Mouse (Mus musculus) thymus, postnatal 36 days (tissue): Measurements from ENCODE around the gene Cln6.
"Not testable (repeated sequence)": the region's sequence is repeated elsewhere in the genome, so short reads cannot be mapped to it uniquely, and the experiment has no call there.

Source experiments
- DNase-seq, 2 experiments: peaks; one replicate each; pipeline ENCODE4 v3.0.0; 2022; ENCODE audit warnings: mixed read lengths in 2 of 2

Gene Cln6

DNA sequence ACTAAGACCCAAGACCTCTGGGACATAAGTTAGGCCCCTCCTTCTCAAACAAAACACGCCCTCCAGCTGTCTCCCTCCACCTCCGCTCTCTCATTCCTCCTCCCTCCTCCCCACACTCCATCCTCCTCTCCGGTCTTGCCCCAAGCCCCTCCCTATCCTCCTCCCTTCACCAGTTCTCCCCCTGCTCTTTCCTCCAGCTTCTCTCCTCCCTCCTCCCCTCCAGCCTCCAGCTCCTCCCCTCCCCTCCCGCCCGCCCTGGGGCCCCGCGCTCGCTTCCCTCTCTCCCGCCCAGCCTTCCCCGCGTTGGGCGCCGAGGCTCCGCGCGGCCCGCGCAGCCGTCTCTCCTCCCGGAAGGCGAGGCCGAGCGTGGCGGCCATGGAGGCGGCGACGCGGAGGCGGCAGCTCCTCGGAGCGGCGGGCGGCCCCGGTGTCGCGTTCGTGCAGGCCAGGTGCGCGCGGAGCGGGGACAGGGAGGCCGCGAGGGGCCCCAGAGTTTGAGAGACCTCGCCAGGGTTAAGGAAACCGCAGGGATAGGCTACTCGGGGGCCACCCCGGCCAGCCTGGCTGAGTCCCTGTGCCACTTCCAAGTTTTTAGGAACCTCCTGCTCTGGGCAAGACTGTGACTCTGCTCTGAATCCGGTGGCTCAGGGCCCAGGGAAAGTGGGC, at the start of gene Cln6:
Cln6 (plus strand) TSS at position 280 of the 666 bp plus-strand sequence.
- DNase-seq = peak; percentile 74 to 84

DNA sequence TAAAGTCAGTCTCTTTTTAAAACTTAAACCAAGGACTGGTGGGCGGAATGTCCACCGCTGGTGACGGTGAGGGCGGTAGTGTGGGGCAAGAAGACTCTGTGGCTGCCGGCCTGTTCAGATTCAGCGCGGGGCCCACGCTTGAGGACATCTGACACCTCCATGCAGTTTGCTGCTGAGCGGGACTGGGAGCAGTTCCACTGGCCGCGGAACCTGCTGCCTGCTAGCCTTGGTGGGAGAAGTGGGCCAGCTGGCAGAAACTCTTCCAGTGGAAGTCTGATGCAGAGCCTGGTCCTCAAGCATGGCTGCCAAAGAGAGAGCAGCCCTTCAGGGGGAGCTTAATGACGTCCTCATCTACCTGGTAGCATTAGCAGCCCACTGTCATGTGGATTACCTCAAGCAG, 48.7 kb upstream of the Cln6 start:
- DNase-seq = no peak

DNA sequence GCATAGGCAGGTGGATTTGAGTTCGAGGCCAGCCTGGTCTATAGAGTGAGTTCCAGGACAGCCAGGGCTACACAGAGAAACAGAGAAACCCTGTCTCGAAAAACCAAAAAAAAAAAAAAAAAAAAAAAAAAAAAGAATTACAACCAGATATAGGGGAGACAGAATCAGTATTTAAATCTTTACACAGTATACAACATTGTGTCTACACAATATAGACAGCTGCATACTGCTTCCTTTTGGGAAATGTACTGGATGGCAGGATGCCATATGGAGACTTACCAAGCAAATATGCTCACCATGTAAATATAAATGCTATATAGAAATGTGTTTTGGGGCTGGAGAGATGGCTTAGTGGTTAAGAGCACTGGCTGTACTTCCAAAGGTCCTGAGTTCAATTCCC, 39.4 kb upstream of the Cln6 start:
- DNase-seq = not testable (repeated sequence)

DNA sequence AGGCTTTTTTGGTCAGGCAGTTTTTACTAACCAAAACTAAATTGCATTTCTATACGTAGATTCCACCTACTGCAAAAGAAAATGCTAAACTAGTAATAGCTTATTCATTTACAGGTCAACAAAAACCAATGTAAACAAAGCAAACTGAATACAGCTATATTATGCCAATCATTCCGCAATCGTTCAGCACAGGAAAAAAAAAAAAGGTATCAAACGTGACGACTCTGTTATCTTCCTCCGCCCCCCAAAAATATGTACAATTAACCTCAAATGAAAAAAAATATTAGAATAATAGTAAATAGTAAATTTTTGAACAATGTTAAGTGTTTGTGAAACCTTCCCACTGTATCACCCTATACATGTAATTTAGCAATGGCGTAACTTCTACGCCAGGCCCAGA, 28.5 kb upstream of the Cln6 start:
- no peak for DNase-seq

DNA sequence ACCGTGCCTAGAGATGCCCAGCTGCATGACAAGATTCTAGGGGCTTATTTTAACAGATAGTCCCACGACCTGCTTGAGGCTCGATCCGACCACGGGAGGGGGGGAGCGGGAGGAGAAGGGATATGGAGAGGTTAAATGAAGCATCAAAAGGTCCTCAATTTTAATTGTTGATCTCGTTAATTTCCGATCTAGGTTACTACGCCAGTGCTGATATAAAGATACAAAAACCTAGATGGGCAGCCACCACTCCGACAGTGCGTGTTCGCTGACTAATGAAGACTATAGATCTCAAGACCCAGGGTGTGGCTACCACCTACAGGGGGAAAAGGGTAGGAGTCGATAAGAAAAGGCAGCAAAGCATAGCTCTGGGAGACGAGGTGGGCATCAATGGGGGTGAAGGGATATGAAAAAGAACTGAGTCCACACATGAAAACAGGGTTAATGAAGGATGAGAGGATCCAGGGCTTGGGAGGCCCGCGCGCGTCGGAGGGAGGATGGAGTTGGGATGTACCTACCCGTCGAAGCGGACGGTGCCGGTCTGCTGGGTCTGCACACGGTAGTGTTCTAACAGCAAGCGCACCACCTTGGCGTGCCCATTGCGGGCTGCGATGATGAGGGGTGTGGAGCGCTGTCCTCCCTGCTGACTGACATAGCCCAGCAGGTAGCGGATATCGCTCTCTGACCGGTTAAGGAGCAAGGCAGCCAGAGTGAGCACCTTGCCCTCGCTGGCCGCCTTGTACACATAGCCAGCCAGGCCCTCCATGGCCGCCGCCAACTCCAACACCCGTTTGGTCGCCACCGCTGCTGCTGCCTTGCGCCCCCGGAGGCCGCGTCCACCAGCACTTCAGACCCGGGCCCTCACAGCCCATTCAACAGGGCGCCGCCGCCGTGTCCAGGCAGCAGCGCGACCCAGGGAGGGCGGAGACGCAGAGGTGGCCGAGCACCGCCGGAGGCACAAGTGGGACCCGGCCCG, 27.8 kb upstream of the Cln6 start:
- peak in 1 of 2 experiments; percentile 27 for DNase-seq

GRCm38 (mm10) chr9:62811516-62812121, 27.0 kb upstream of the Cln6 start, which contains the start of gene Fem1b:
Gene Fem1b (minus strand): TSS chr9:62811934.
- peak; percentile 91 for DNase-seq

- no peak for DNase-seq
These were observed 26.2 kb upstream of the Cln6 start for GRCm38 (mm10) chr9:62812216-62813049.

GRCm38 (mm10) chr9:62814751-62815150, 23.8 kb upstream of the Cln6 start:
- no peak for DNase-seq

GRCm38 (mm10) chr9:62816323-62817098, 22.1 kb upstream of the Cln6 start:
- DNase-seq = no peak

DNA sequence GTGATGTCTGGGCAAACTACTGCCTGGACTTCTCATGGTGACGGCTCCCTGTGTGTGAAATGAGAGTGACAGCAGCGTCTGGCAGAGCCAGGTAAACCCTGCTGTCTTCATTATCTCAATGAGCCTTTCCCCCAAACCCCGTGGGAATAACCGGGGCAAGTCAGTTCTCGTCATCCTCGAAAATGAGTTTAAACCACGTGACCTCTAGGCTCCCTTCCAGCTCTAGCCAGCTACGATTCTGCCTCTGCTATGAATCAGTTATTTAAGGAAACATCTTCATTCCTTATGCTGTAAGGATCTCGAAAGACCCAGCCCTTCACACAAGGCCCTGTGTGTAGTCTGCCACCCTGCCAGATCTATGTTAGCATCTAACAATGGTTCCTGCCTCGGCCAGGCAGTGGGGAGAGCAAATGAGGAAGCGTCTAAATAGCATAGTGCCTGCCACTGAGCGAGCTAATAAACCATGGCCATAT, 21.4 kb upstream of the Cln6 start:
- DNase-seq = no peak

DNA sequence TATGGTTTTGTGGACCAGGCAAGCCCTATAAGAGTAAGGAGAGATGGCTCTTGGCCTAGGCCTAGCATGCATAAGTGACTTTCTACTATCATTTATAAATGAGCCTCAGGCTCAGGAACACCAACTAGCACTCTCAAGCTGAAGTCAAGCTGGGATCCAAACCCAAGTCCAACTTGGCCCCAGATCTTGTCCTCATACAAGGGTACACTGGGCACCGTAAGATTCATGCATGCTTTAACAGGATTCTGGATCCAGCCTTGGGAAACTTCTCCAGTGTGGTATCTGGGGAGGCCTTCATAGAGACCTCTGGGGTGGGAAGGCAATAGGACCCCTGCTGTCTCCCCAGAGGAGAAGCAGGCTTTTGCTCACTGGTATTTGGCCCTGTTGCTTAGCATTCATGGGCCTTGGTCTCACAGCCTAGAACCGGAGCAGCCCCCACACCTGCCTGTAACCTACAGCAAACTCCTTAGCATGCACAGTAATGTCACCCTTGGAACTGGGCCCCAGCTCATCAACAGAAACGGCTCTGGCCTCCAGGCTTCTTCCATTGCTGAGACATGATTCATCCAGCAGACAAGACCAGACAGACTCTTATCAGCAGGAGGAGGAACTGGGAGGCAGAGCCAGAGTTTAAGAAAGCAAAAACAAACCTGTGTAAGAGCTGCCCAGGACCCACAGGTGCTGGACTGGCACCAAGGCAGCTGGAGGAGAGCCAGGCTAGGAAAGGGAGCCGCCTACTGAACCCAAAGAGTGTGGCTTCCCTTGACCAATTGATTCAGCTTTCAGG, 20.6 kb upstream of the Cln6 start:
- no peak for DNase-seq

- DNase-seq = no peak
These were observed 19.1 kb upstream of the Cln6 start for GRCm38 (mm10) chr9:62819494-62819893.

- not testable (repeated sequence) for DNase-seq
These were observed 18.7 kb upstream of the Cln6 start for GRCm38 (mm10) chr9:62819910-62820309.

- DNase-seq = no peak
These were observed 17.8 kb upstream of the Cln6 start for GRCm38 (mm10) chr9:62820829-62821228.

- no peak for DNase-seq
These were observed 16.8 kb upstream of the Cln6 start for GRCm38 (mm10) chr9:62821811-62822210.

GRCm38 (mm10) chr9:62825791-62826393, 12.7 kb upstream of the Cln6 start:
- DNase-seq = peak in 1 of 2 experiments; percentile 48

DNA sequence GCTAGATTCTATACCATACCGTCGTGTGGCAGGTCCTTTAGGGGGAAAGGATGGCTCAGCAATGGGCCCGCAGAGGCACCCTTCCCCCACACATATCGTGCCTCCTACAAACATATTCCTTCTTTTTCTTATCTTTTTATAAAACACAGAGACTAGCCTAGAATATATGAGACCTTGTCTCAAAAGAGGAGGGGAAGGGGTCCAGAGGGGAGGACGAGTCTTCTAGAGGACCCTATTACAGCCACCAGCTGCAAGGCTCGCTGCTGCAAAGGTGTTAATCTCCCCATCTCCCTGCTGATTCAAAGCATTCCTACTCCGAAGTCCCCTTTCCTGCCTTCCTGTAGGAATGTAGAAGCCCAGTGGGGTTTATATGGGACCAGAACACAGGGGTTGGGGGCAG, 12.1 kb upstream of the Cln6 start:
- DNase-seq = no peak

DNA sequence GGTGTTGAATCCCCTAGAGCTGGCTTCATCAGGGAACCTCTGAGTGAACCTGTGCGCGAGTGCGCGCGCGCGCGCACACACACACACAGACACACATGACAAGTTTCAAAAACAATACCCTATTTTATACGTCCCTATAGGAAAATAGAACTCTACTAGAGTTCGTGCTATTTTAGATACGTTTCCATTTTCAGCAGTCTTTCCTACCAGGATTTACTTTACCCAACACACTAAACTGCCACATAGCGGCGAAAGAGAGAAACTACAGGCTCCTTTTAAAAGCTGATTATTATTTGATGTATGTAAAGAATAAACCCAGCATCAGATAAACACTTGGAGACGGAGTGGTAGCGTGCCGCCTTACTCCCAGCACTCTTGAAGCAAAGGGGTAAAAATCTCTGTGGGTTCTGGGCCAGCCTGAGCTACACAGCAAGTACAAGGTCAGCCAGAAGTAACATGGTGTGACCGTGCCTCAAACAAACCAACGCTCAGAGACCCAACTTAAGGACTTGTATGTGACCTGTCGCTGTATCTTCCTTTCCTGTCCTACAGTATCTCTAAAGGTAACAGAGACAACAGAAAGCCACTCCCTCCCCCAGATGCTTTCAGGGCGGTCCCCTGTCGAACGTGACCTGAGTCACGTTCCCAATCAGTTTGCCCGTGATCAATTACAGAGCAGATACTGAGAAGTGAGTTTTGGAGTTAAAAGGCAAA, 10.5 kb upstream of the Cln6 start:
- no peak for DNase-seq

- peak; percentile 88 to 89 for DNase-seq
These were observed 9.9 kb upstream of the Cln6 start for GRCm38 (mm10) chr9:62828662-62829086.
